Mouse (Mus musculus) CH12.LX (cell line): ENCODE measurements around the gene Pus10. TPM values are rescaled to one million over a fixed set of nuclear protein-coding genes. Genes with fewer than 3 reads are reported as not detected.

Source experiments
- DNase-seq: peaks from one replicate; pipeline ENCODE4 v3.0.0-alpha.2; 2013; ENCODE audit errors: extremely low read depth
- H3K27ac ChIP-seq: 2 replicates; pipeline ENCODE4 v1.5.1; 2012; ENCODE audit warnings: low read depth, mild to moderate bottlenecking, control low read depth, moderate library complexity; ENCODE audit not compliant: insufficient read depth
- H3K27me3 ChIP-seq: replicated peaks from 2 replicates; pipeline ENCODE3; 2012; ENCODE audit warnings: inconsistent platforms
- H3K36me3 ChIP-seq, 2 experiments: replicated peaks in 1 of 2; 2 replicates each; pipeline versions ENCODE3 to v1.6.1; 2012; ENCODE audit warnings: inconsistent platforms in 1 of 2, low read length in 1 of 2, mild to moderate bottlenecking in 1 of 2, mixed read lengths in 1 of 2, moderate library complexity in 1 of 2; ENCODE audit not compliant: control insufficient read depth in 1 of 2, insufficient read depth in 1 of 2
- H3K4me1 ChIP-seq, 2 experiments: 2 replicates each; pipeline ENCODE4 v1.6.1; 2012; ENCODE audit warnings: inconsistent platforms in 1 of 2, moderate library complexity in 1 of 2; ENCODE audit not compliant: insufficient read depth in 2 of 2, control insufficient read depth in 1 of 2
- H3K4me2 ChIP-seq: 2 replicates; pipeline ENCODE4 v1.6.1; 2012; ENCODE audit warnings: low read depth, mild to moderate bottlenecking, control low read depth; ENCODE audit not compliant: poor library complexity, insufficient read depth, severe bottlenecking
- H3K4me3 ChIP-seq, 3 experiments: fragments of 150-350 bp in 1 of 3; sonication (generic) in 1 of 3; replicated peaks in 1 of 3; 2 replicates each; pipeline versions ENCODE3 to v1.5.1; 2011 to 2012; ENCODE audit warnings: low read depth in 2 of 3, low read length in 2 of 3, mild to moderate bottlenecking in 2 of 3, moderate library complexity in 2 of 3, control low read depth in 1 of 3, improper control_type of control experiment in 1 of 3, inconsistent platforms in 1 of 3, mixed read lengths in 1 of 3; ENCODE audit not compliant: poor library complexity in 1 of 3
- H3K79me2 ChIP-seq: replicated peaks from 2 replicates; pipeline ENCODE4 v1.6.1; 2012; ENCODE audit warnings: mild to moderate bottlenecking, moderate library complexity; ENCODE audit not compliant: control insufficient read depth, poor library complexity, insufficient read depth, severe bottlenecking; ENCODE audit errors: extremely low read depth
- H3K9ac ChIP-seq: 2 replicates; pipeline ENCODE4 v1.6.1; 2012; ENCODE audit warnings: low read depth, mild to moderate bottlenecking, control low read depth, moderate library complexity; ENCODE audit not compliant: insufficient read depth
- H3K9me3 ChIP-seq: replicated peaks from 2 replicates; pipeline ENCODE3; 2012; ENCODE audit warnings: low read length, inconsistent platforms, mixed read lengths
- BHLHE40 ChIP-seq: IDR thresholded peaks from 2 replicates; pipeline ENCODE4 v1.6.1; 2011; ENCODE audit warnings: mild to moderate bottlenecking, low read depth, low read length, improper control_type of control experiment
- CHD1 ChIP-seq: IDR thresholded peaks from 2 replicates; pipeline ENCODE4 v1.6.1; 2012; ENCODE audit warnings: low read depth, low read length, improper control_type of control experiment, inconsistent platforms
- CHD2 ChIP-seq: IDR thresholded peaks from 2 replicates; pipeline ENCODE4 v1.6.1; 2011; ENCODE audit warnings: low read length, improper control_type of control experiment
- ELF1 ChIP-seq: IDR thresholded peaks from 2 replicates; pipeline ENCODE4 v1.6.1; 2014; ENCODE audit warnings: low read depth, mild to moderate bottlenecking, inconsistent platforms, low read length, improper control_type of control experiment
- EP300 ChIP-seq: IDR thresholded peaks from 2 replicates; pipeline ENCODE4 v1.6.1; 2011; ENCODE audit warnings: low read length, improper control_type of control experiment
- ETS1 ChIP-seq: conservative IDR thresholded peaks from 2 replicates; pipeline ENCODE4 v1.6.1; 2012; ENCODE audit warnings: low read depth, mild to moderate bottlenecking, inconsistent platforms, low read length, improper control_type of control experiment, moderate library complexity
- GABPA ChIP-seq: IDR thresholded peaks from 2 replicates; pipeline ENCODE4 v1.6.1; 2012; ENCODE audit warnings: low read depth, low read length, improper control_type of control experiment, inconsistent platforms; ENCODE audit not compliant: insufficient replicate concordance
- HCFC1 ChIP-seq: IDR thresholded peaks from 2 replicates; pipeline ENCODE4 v1.6.1; 2012; ENCODE audit warnings: low read depth, mild to moderate bottlenecking, inconsistent platforms, low read length, improper control_type of control experiment
- IRF4 ChIP-seq: IDR thresholded peaks from 2 replicates; pipeline ENCODE4 v1.6.1; 2014; ENCODE audit warnings: low read depth, mild to moderate bottlenecking, inconsistent platforms, low read length, improper control_type of control experiment
- JUN ChIP-seq: IDR thresholded peaks from 2 replicates; pipeline ENCODE4 v1.6.1; 2011; ENCODE audit warnings: low read depth, mild to moderate bottlenecking, low read length, improper control_type of control experiment, moderate library complexity; ENCODE audit not compliant: insufficient read depth
- JUND ChIP-seq: conservative IDR thresholded peaks from 2 replicates; pipeline ENCODE4 v1.6.1; 2011; ENCODE audit warnings: low read depth, low read length, improper control_type of control experiment
- MAX ChIP-seq: IDR thresholded peaks from 2 replicates; pipeline ENCODE4 v1.6.1; 2011; ENCODE audit warnings: low read length, improper control_type of control experiment
- MAZ ChIP-seq: IDR thresholded peaks from 2 replicates; pipeline ENCODE4 v1.6.1; 2012; ENCODE audit warnings: low read depth, mild to moderate bottlenecking, inconsistent platforms, low read length, improper control_type of control experiment, moderate library complexity
- MEF2A ChIP-seq: IDR thresholded peaks from 2 replicates; pipeline ENCODE4 v1.6.1; 2014; ENCODE audit warnings: low read depth, mild to moderate bottlenecking, inconsistent platforms, low read length, improper control_type of control experiment, borderline replicate concordance
- MXI1 ChIP-seq: IDR thresholded peaks from 2 replicates; pipeline ENCODE4 v1.6.1; 2011; ENCODE audit warnings: mild to moderate bottlenecking, low read depth, low read length, improper control_type of control experiment
- MYC ChIP-seq: IDR thresholded peaks from 2 replicates; pipeline ENCODE4 v1.6.1; 2011; ENCODE audit warnings: low read depth, mild to moderate bottlenecking, improper control_type of control experiment, low read length
- NELFE ChIP-seq: IDR thresholded peaks from 2 replicates; pipeline ENCODE4 v1.6.1; 2011; ENCODE audit warnings: low read depth, low read length, improper control_type of control experiment
- POLR2A ChIP-seq: IDR thresholded peaks from 2 replicates; pipeline ENCODE4 v1.6.1; 2011; ENCODE audit warnings: low read depth, mild to moderate bottlenecking, improper control_type of control experiment, low read length
- POLR2AphosphoS2 ChIP-seq: IDR thresholded peaks from 2 replicates; pipeline ENCODE4 v1.6.1; 2011; ENCODE audit warnings: low read depth, low read length, improper control_type of control experiment
- RAD21 ChIP-seq: IDR thresholded peaks from 2 replicates; pipeline ENCODE4 v1.6.1; 2011; ENCODE audit warnings: low read depth, mild to moderate bottlenecking, low read length, improper control_type of control experiment, moderate library complexity
- RCOR1 ChIP-seq: conservative IDR thresholded peaks from 2 replicates; pipeline ENCODE4 v1.6.1; 2012; ENCODE audit warnings: low read depth, mild to moderate bottlenecking, inconsistent platforms, low read length, improper control_type of control experiment
- SIN3A ChIP-seq: IDR thresholded peaks from 2 replicates; pipeline ENCODE4 v1.6.1; 2012; ENCODE audit warnings: low read length, improper control_type of control experiment, inconsistent platforms
- TBP ChIP-seq: conservative IDR thresholded peaks from 2 replicates; pipeline ENCODE4 v1.6.1; 2011; ENCODE audit warnings: low read depth, low read length, improper control_type of control experiment
- TCF12 ChIP-seq: IDR thresholded peaks from 2 replicates; pipeline ENCODE4 v1.6.1; 2014; ENCODE audit warnings: low read depth, mild to moderate bottlenecking, inconsistent platforms, low read length, improper control_type of control experiment
- UBTF ChIP-seq: IDR thresholded peaks from 2 replicates; pipeline ENCODE4 v1.6.1; 2012; ENCODE audit warnings: low read depth, mild to moderate bottlenecking, inconsistent platforms, low read length, improper control_type of control experiment, moderate library complexity
- USF1 ChIP-seq: IDR thresholded peaks from 2 replicates; pipeline ENCODE4 v1.6.1; 2014; ENCODE audit warnings: low read depth, mild to moderate bottlenecking, inconsistent platforms, low read length, improper control_type of control experiment
- USF2 ChIP-seq: conservative IDR thresholded peaks from 2 replicates; pipeline ENCODE4 v1.6.1; 2011; ENCODE audit warnings: low read depth, low read length, improper control_type of control experiment
- ZC3H11A ChIP-seq: IDR thresholded peaks from 2 replicates; pipeline ENCODE4 v1.6.1; 2012; ENCODE audit warnings: low read depth, mild to moderate bottlenecking, inconsistent platforms, low read length, improper control_type of control experiment
- ZKSCAN1 ChIP-seq: IDR thresholded peaks from 2 replicates; pipeline ENCODE4 v1.6.1; 2012; ENCODE audit warnings: low read depth, inconsistent platforms, low read length, improper control_type of control experiment, borderline replicate concordance
- ZMIZ1 ChIP-seq: IDR thresholded peaks from 2 replicates; pipeline ENCODE4 v1.6.1; 2012; ENCODE audit warnings: low read depth, mild to moderate bottlenecking, inconsistent platforms, low read length, improper control_type of control experiment
- ZNF384 ChIP-seq: IDR thresholded peaks from 2 replicates; pipeline ENCODE4 v1.6.1; 2012; ENCODE audit warnings: low read depth, low read length, improper control_type of control experiment, inconsistent platforms
- dilution Hi-C: fragments of 300-500 bp; cut with MboI; formaldehyde crosslinking; loops from 2 replicates; pipeline ENCODE4 v1.14.3; 2020; ENCODE audit warnings: low sequenced_read_pairs; ENCODE audit not compliant: extremely low pct_unique_long_range_greater_than_20kb, extremely low pct_ligation_motif_present
- in situ Hi-C: fragments of 300-500 bp; cut with MboI; formaldehyde crosslinking; loops from 3 replicates; pipeline ENCODE4 v1.14.3; 2019; ENCODE audit warnings: low sequenced_read_pairs, low pct_ligation_motif_present, low pct_unique_long_range_greater_than_20kb, mixed read lengths
- polyA plus RNA-seq: library from polyadenylated mRNA; unstranded; fragments of >175 nt; gene quantifications from 2 replicates; pipeline ENCODE4 v1.2.1, GENCODE M21; 2012; ENCODE audit warnings: low read depth; ENCODE audit not compliant: insufficient read length
- total RNA-seq, 2 experiments: library from RNA; depleted of rRNA; stranded (reverse); fragments of 300-350 nt in 1 of 2; fragments of >200 nt in 1 of 2; gene quantifications; 2 replicates each; pipeline ENCODE4 v1.2.3; 2012 to 2014

Pus10 gene
- total and polyA plus RNA-seq, 3 experiments = 57.6 to 113 (median 92.3) TPM

- H3K9me3 ChIP-seq = peaks cover 13% of the 10 kb centered on the region
- in situ Hi-C loops (no loop called here), dilution Hi-C loops (no loop called here)
- H3K9ac ChIP-seq = peak overlapping the region; percentile 21; the same call in 1 of the 2 replicates
- H3K27ac ChIP-seq = no peak overlapping the region; the same call in 1 of the 2 replicates
- no peaks in the 10 kb centered on the region for H3K36me3 ChIP-seq
- H3K4me3 ChIP-seq = no peak overlapping the region
- H3K4me1 ChIP-seq = peaks cover 2 to 21% of the 10 kb centered on the region in 2 experiments; a peak in 2 of 4 replicates
- peaks cover 12% of the 10 kb centered on the region for H3K79me2 ChIP-seq
- no peaks in the 10 kb centered on the region for H3K27me3 ChIP-seq
- peak; percentile 79; the same call in 1 of the 2 replicates for TF ChIP-seq MAX
- TF ChIP-seq ZMIZ1 = no peak
- 0 out of 2 replicates have a peak, but pooled peaks have one; percentile 35 for TF ChIP-seq BHLHE40
- peak; percentile 62 for TF ChIP-seq MEF2A
- no peak for TF ChIP-seq ZC3H11A
- peak; percentile 78 for TF ChIP-seq MXI1
- DNase-seq = no peak
- 0 out of 2 replicates have a peak overlapping the region, but pooled peaks have one; percentile 8 for H3K4me2 ChIP-seq
These were observed 107.0 kb downstream of the Pus10 start for GRCm38 (mm10) chr11:23772471-23772870.

- in situ Hi-C loops = no loop called here
- dilution Hi-C loops = no loop called here
- TF ChIP-seq ZC3H11A (no peak), JUND (no peak; the same call in none of the 2 replicates), CHD1 (peak; percentile 94; the same call in 1 of the 2 replicates), SIN3A (peak; percentile 93), BHLHE40 (peak; percentile 91), ZKSCAN1 (no peak), USF2 (peak; percentile 88), ZMIZ1 (no peak; the same call in 1 of the 2 replicates), HCFC1 (peak; percentile 48), RAD21 (peak; percentile 49), USF1 (peak; percentile 86), TBP (peak; percentile 91), MYC (peak; percentile 88), POLR2AphosphoS2 (peak; percentile 29; the same call in 1 of the 2 replicates), ETS1 (peak; percentile 98), CHD2 (peak; percentile 74), RCOR1 (peak; percentile 89), TCF12 (peak; percentile 96), MEF2A (peak; percentile 97), MAZ (peak; percentile 83), JUN (peak; percentile 70), POLR2A (peak; percentile 54), UBTF (peak; percentile 87), EP300 (peak; percentile 98), ZNF384 (peak; percentile 13; the same call in 1 of the 2 replicates), IRF4 (peak; percentile 99), ELF1 (0 out of 2 replicates have a peak, but pooled peaks have one; percentile 15), MXI1 (peak; percentile 96), GABPA (no peak), NELFE (peak; percentile 27)
These were observed 113.3 kb downstream of the Pus10 start for GRCm38 (mm10) chr11:23778787-23779201.

More at GRCm38 (mm10) chr11:23778787-23779201, 113.3 kb downstream of the Pus10 start:
- peak overlapping the region; percentile 87 for H3K27ac ChIP-seq
- peak overlapping the region; percentile 87 for H3K4me2 ChIP-seq
- H3K9me3 ChIP-seq = peaks cover 6% of the 10 kb centered on the region
- H3K36me3 ChIP-seq = no peaks in the 10 kb centered on the region
- H3K4me3 ChIP-seq = peak overlapping the region; percentile 35 to 52 (median 38)
- no peaks in the 10 kb centered on the region; the same call in 1 of the 2 replicates for H3K79me2 ChIP-seq
- H3K4me1 ChIP-seq = peaks cover 17 to 48% of the 10 kb centered on the region in 2 experiments
- H3K9ac ChIP-seq = peak overlapping the region; percentile 48; the same call in 1 of the 2 replicates
- H3K27me3 ChIP-seq = no peaks in the 10 kb centered on the region
- DNase-seq = peak; percentile 95
